Mouse (Mus musculus): ENCODE measurements around the gene Ap2a2. TPM values are rescaled to one million over a fixed set of nuclear protein-coding genes. Genes with fewer than 3 reads are reported as not detected.

Gene Ap2a2
- polyA plus RNA-seq, 1 experiment from 2014 or later, result 78.4 TPM

- H3K9me3 ChIP-seq, result no peaks in the 10 kb centered on the region
- peak within 1 kb of the TSS; percentile 76 for H3K4me2 ChIP-seq
- H3K4me1 ChIP-seq, result peaks cover 18% of the 10 kb centered on the region
- peak; percentile 97 for ATAC-seq (ENCODE audit: insufficient read depth, low FRiP score, low read depth)
- peak within 1 kb of the TSS; percentile 88 for H3K27ac ChIP-seq
- H3K27me3 ChIP-seq (replicated peaks), result no peaks in the 10 kb centered on the region
- peak within 1 kb of the TSS; percentile 54 for H3K9ac ChIP-seq
- WGBS, result under 1% methylated on average over 46 of the region's 46 CpGs
- H3K4me3 ChIP-seq (replicated peaks), result peak within 1 kb of the TSS; percentile 76
- H3K36me3 ChIP-seq, result no peaks in the 10 kb centered on the region
Observed at GRCm38 (mm10) chr7:141539556-141540311, 22.2 kb upstream of the Ap2a2 start, which contains the start of gene Chid1. Gene Chid1, minus strand, starts transcription at chr7:141539857.

- peak overlapping the region; percentile 54; the same call in 1 of the 2 replicates for H3K9ac ChIP-seq
- peak overlapping the region; percentile 88 for H3K27ac ChIP-seq
- H3K4me3 ChIP-seq (replicated peaks), result peak overlapping the region; percentile 76
- H3K4me1 ChIP-seq, result peaks cover 18% of the 10 kb centered on the region
- H3K27me3 ChIP-seq (replicated peaks), result no peaks in the 10 kb centered on the region
- no peaks in the 10 kb centered on the region for H3K36me3 ChIP-seq
- peak; percentile 6; the same call in 1 of the 2 replicates for ATAC-seq (ENCODE audit: insufficient read depth, low FRiP score, low read depth)
- H3K4me2 ChIP-seq, result peak overlapping the region; percentile 76
- H3K9me3 ChIP-seq, result no peaks in the 10 kb centered on the region
- WGBS, result 41% methylated on average over 13 of the region's 13 CpGs
Observed at GRCm38 (mm10) chr7:141540312-141541081, 21.5 kb upstream of the Ap2a2 start.

- Histone ChIP-seq H3K27me3 (replicated peaks) (no peaks in the 10 kb centered on the region), H3K9me3 (no peaks in the 10 kb centered on the region), H3K4me3 (replicated peaks) (no peak overlapping the region), H3K4me1 (peaks cover 18% of the 10 kb centered on the region), H3K36me3 (no peaks in the 10 kb centered on the region), H3K9ac (no peak overlapping the region), H3K27ac (no peak overlapping the region), H3K4me2 (no peak overlapping the region)
- ATAC-seq (ENCODE audit: insufficient read depth, low FRiP score, low read depth), result no peak
- 75% methylated on average over 4 of the region's 4 CpGs for WGBS
Observed at GRCm38 (mm10) chr7:141541681-141542080, 20.3 kb upstream of the Ap2a2 start.

- no peaks in the 10 kb centered on the region for H3K36me3 ChIP-seq
- H3K9ac ChIP-seq, result no peak overlapping the region
- no peak overlapping the region for H3K4me2 ChIP-seq
- H3K4me1 ChIP-seq, result peaks cover 18% of the 10 kb centered on the region
- H3K27ac ChIP-seq, result no peak overlapping the region
- 83% methylated on average over 2 of the region's 2 CpGs for WGBS
- no peaks in the 10 kb centered on the region for H3K27me3 ChIP-seq (replicated peaks)
- H3K4me3 ChIP-seq (replicated peaks), result no peak overlapping the region
- H3K9me3 ChIP-seq, result no peaks in the 10 kb centered on the region
- ATAC-seq (ENCODE audit: insufficient read depth, low FRiP score, low read depth), result no peak
Observed at GRCm38 (mm10) chr7:141542588-141542987, 19.4 kb upstream of the Ap2a2 start.

- WGBS, result 71% methylated on average over 4 of the region's 4 CpGs
- H3K4me3 ChIP-seq (replicated peaks), result no peak overlapping the region
Observed at GRCm38 (mm10) chr7:141544654-141545053, 17.3 kb upstream of the Ap2a2 start.

GRCm38 (mm10) chr7:141549432-141550061 lies 12.4 kb upstream of the Ap2a2 start:
- Histone ChIP-seq H3K4me3 (replicated peaks) (no peak overlapping the region), H3K36me3 (no peaks in the 10 kb centered on the region), H3K4me2 (no peak overlapping the region), H3K4me1 (no peaks in the 10 kb centered on the region), H3K27me3 (replicated peaks) (no peaks in the 10 kb centered on the region), H3K27ac (no peak overlapping the region), H3K9ac (no peak overlapping the region), H3K9me3 (no peaks in the 10 kb centered on the region)
- ATAC-seq (ENCODE audit: insufficient read depth, low FRiP score, low read depth), result no peak
- 81% methylated on average over 3 of the region's 3 CpGs for WGBS

More at GRCm38 (mm10) chr7:141544654-141545053, 17.3 kb upstream of the Ap2a2 start:
- no peak overlapping the region for H3K9ac ChIP-seq
- peaks cover 8% of the 10 kb centered on the region for H3K4me1 ChIP-seq
- no peak for ATAC-seq (ENCODE audit: insufficient read depth, low FRiP score, low read depth)
- no peaks in the 10 kb centered on the region for H3K9me3 ChIP-seq
- no peaks in the 10 kb centered on the region for H3K36me3 ChIP-seq
- H3K27ac ChIP-seq, result no peak overlapping the region
- no peaks in the 10 kb centered on the region for H3K27me3 ChIP-seq (replicated peaks)
- no peak overlapping the region for H3K4me2 ChIP-seq

- no peak for ATAC-seq (ENCODE audit: insufficient read depth, low FRiP score, low read depth)
- H3K9ac ChIP-seq, result no peak overlapping the region
- H3K9me3 ChIP-seq, result no peaks in the 10 kb centered on the region
- H3K4me3 ChIP-seq (replicated peaks), result no peak overlapping the region
- no peaks in the 10 kb centered on the region for H3K4me1 ChIP-seq
- 68% methylated on average over 2 of the region's 2 CpGs for WGBS
- H3K27ac ChIP-seq, result no peak overlapping the region
- no peak overlapping the region for H3K4me2 ChIP-seq
- no peaks in the 10 kb centered on the region for H3K27me3 ChIP-seq (replicated peaks)
- no peaks in the 10 kb centered on the region for H3K36me3 ChIP-seq
Observed at GRCm38 (mm10) chr7:141550464-141550863, 11.5 kb upstream of the Ap2a2 start.

- no peak overlapping the region for H3K4me3 ChIP-seq (replicated peaks)
- H3K27me3 ChIP-seq (replicated peaks), result no peaks in the 10 kb centered on the region
- no peak overlapping the region for H3K9ac ChIP-seq
- ATAC-seq (ENCODE audit: insufficient read depth, low FRiP score, low read depth), result peak; percentile 40; the same call in 1 of the 2 replicates
- no peak overlapping the region for H3K4me2 ChIP-seq
- no peaks in the 10 kb centered on the region for H3K9me3 ChIP-seq
- H3K36me3 ChIP-seq, result no peaks in the 10 kb centered on the region
- H3K4me1 ChIP-seq, result peaks cover 11% of the 10 kb centered on the region
- no peak overlapping the region for H3K27ac ChIP-seq
- WGBS, result 61% methylated on average over 4 of the region's 4 CpGs
Observed at GRCm38 (mm10) chr7:141558329-141558776, 3.6 kb upstream of the Ap2a2 start.

GRCm38 (mm10) chr7:141558946-141559345 lies 3.0 kb upstream of the Ap2a2 start:
- ATAC-seq (ENCODE audit: insufficient read depth, low FRiP score, low read depth), result peak; percentile 53; the same call in 1 of the 2 replicates
- H3K4me3 ChIP-seq (replicated peaks), result no peak overlapping the region
- H3K27me3 ChIP-seq (replicated peaks), result no peaks in the 10 kb centered on the region

GRCm38 (mm10) chr7:141559726-141560325 lies 2.1 kb upstream of the Ap2a2 start:
- Histone ChIP-seq H3K4me2 (no peak overlapping the region), H3K27ac (0 out of 2 replicates have a peak overlapping the region, but pooled peaks have one; percentile 13), H3K9ac (no peak overlapping the region), H3K9me3 (no peaks in the 10 kb centered on the region), H3K4me1 (peaks cover 22% of the 10 kb centered on the region), H3K4me3 (replicated peaks) (no peak overlapping the region), H3K27me3 (replicated peaks) (no peaks in the 10 kb centered on the region), H3K36me3 (no peaks in the 10 kb centered on the region)
- ATAC-seq (ENCODE audit: insufficient read depth, low FRiP score, low read depth), result no peak
- 70% methylated on average over 2 of the region's 2 CpGs for WGBS

More at GRCm38 (mm10) chr7:141558946-141559345, 3.0 kb upstream of the Ap2a2 start:
- no peaks in the 10 kb centered on the region for H3K9me3 ChIP-seq
- H3K36me3 ChIP-seq, result no peaks in the 10 kb centered on the region
- H3K4me2 ChIP-seq, result no peak overlapping the region
- H3K9ac ChIP-seq, result no peak overlapping the region
- H3K27ac ChIP-seq, result no peak overlapping the region
- H3K4me1 ChIP-seq, result peaks cover 15% of the 10 kb centered on the region

GRCm38 (mm10) chr7:141560471-141560870 lies 1.5 kb upstream of the Ap2a2 start:
- H3K27ac ChIP-seq, result 0 out of 2 replicates have a peak overlapping the region, but pooled peaks have one; percentile 13
- no peaks in the 10 kb centered on the region for H3K27me3 ChIP-seq (replicated peaks)
- H3K4me2 ChIP-seq, result no peak overlapping the region
- H3K9me3 ChIP-seq, result no peaks in the 10 kb centered on the region
- WGBS, result 70% methylated on average over 4 of the region's 4 CpGs
- no peak overlapping the region for H3K9ac ChIP-seq
- H3K4me1 ChIP-seq, result peaks cover 22% of the 10 kb centered on the region
- no peak for ATAC-seq (ENCODE audit: insufficient read depth, low FRiP score, low read depth)
- no peaks in the 10 kb centered on the region for H3K36me3 ChIP-seq
- H3K4me3 ChIP-seq (replicated peaks), result no peak overlapping the region
